Mouse (Mus musculus) heart, postnatal 0 days (tissue): ENCODE data around the gene Slc9a3r1. TPM values are rescaled to one million over a fixed set of nuclear protein-coding genes. Genes with fewer than 3 reads are reported as not detected.
A peak's percentile ranks its signal among the peaks of the same experiment; 100 is the strongest.

Source experiments
- ATAC-seq: fragments of 200-750 bp; cut with Nextera tagmentation; 2 replicates; pipeline ENCODE4 v1.8.0; 2017; ENCODE audit warnings: low read depth, moderate number of reproducible peaks, moderate library complexity; ENCODE audit not compliant: insufficient read depth
- DNase-seq: peaks from one replicate; pipeline ENCODE4 v3.0.0-alpha.2; 2016; ENCODE audit warnings: low spot score
- H3K27ac ChIP-seq: fragments of 300-500 bp; sonication (generic); 2 replicates; pipeline ENCODE4 v1.5.1; 2014; ENCODE audit warnings: low read depth, mild to moderate bottlenecking
- H3K27me3 ChIP-seq: fragments of 300-500 bp; sonication (generic); 2 replicates; pipeline ENCODE4 v1.6.1; 2014; ENCODE audit warnings: low read length, mixed read lengths; ENCODE audit not compliant: control insufficient read depth, insufficient read depth
- H3K36me3 ChIP-seq: fragments of 300-500 bp; sonication (generic); replicated peaks from 2 replicates; pipeline ENCODE4 v1.6.1; 2014; ENCODE audit warnings: low read length, mixed read lengths; ENCODE audit not compliant: control insufficient read depth, insufficient read depth
- H3K4me1 ChIP-seq: fragments of 300-500 bp; sonication (generic); 2 replicates; pipeline ENCODE4 v1.6.1; 2014; ENCODE audit warnings: antibody characterized with exemption; ENCODE audit not compliant: control insufficient read depth, insufficient read depth
- H3K4me2 ChIP-seq: fragments of 300-500 bp; sonication (generic); 2 replicates; pipeline ENCODE4 v1.6.1; 2014; ENCODE audit warnings: low read depth, mild to moderate bottlenecking, low read length, moderate library complexity
- H3K4me3 ChIP-seq: fragments of 300-500 bp; sonication (generic); 2 replicates; pipeline ENCODE4 v1.5.1; 2014; ENCODE audit warnings: low read depth, low read length
- H3K9ac ChIP-seq: fragments of 300-500 bp; sonication (generic); replicated peaks from 2 replicates; pipeline ENCODE4 v1.6.1; 2014; ENCODE audit warnings: low read depth, low read length, mixed read lengths
- H3K9me3 ChIP-seq: fragments of 300-500 bp; sonication (generic); replicated peaks from 2 replicates; pipeline ENCODE4 v1.6.1; 2016; ENCODE audit warnings: low read length; ENCODE audit not compliant: control insufficient read depth
- CTCF ChIP-seq: IDR thresholded peaks from 2 replicates; pipeline ENCODE4 v1.5.1; 2016; ENCODE audit warnings: antibody characterized with exemption, control low read depth, low read depth
- EP300 ChIP-seq: IDR thresholded peaks from 2 replicates; pipeline ENCODE4 v1.6.1; 2016; ENCODE audit warnings: antibody characterized with exemption, low read depth
- WGBS: fragments of 180-500 bp; shearing (Covaris S2); extraction: QIAGEN DNeasy Blood & Tissue Kit; methylation state at CpG from one replicate; pipeline ENCODE4 v1.1.7; 2014; 5-methylcytosine and 5-hydroxymethylcytosine counted together
- polyA plus RNA-seq: library from polyadenylated mRNA; unstranded; fragments of >200 nt; fragmentation: Nextera tagmentation; extraction: Ambion mirVana; gene quantifications from 2 replicates; pipeline ENCODE4 v1.2.1, GENCODE M21; 2015
- total RNA-seq: library from RNA; depleted of rRNA; stranded (reverse); fragments of >200 nt; gene quantifications from 2 replicates; pipeline ENCODE4 v1.2.3, GENCODE M21; 2014; ENCODE audit warnings: low replicate concordance

Gene Slc9a3r1
- total and polyA plus RNA-seq, 2 experiments from 2014 or later = 12.3 to 13.6 TPM

DNA sequence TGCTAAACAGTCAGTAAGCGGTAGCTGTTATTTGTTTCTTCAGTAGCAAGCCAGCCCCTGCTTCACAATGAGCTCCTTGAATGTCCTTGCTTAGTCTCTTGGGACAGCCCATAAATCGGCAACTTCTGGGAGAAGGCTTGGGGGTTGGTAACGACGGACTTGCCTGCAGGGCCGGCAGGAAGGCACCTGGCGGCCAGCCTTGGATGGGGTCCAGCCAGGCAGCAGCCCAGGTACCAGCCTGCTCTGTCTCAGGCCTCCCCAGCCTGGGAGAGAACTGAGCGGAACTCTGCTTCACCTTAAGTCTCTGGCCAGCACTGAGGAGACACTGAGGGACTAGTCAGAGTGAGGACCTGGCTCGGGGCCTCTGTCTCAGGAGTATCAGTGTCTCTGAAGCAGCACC lies 8.0 kb downstream of the Slc9a3r1 start:
- Histone ChIP-seq H3K9ac (no peak overlapping the region), H3K4me2 (no peak overlapping the region), H3K4me3 (no peak overlapping the region), H3K27me3 (0 out of 2 replicates have a peak, but pooled peaks cover 5% of the 10 kb centered on the region), H3K27ac (no peak overlapping the region), H3K4me1 (peaks cover 16% of the 10 kb centered on the region), H3K9me3 (no peaks in the 10 kb centered on the region), H3K36me3 (no peaks in the 10 kb centered on the region)
- no peak for ATAC-seq
- no peak for DNase-seq
- 55% methylated on average over 8 of the region's 8 CpGs for WGBS
- TF ChIP-seq CTCF = no peak
- TF ChIP-seq EP300 = no peak

GRCm38 (mm10) chr11:115172825-115173287 lies 9.7 kb downstream of the Slc9a3r1 start:
- WGBS = 32% methylated on average over 4 of the region's 4 CpGs
- ATAC-seq (peak; percentile 84), DNase-seq (peak; percentile 46)
- H3K27me3 ChIP-seq = 0 out of 2 replicates have a peak, but pooled peaks cover 5% of the 10 kb centered on the region
- no peak overlapping the region for H3K27ac ChIP-seq
- no peak overlapping the region for H3K9ac ChIP-seq
- H3K9me3 ChIP-seq = no peaks in the 10 kb centered on the region
- H3K4me2 ChIP-seq = no peak overlapping the region
- H3K36me3 ChIP-seq = no peaks in the 10 kb centered on the region
- no peak for TF ChIP-seq EP300
- TF ChIP-seq CTCF = no peak
- H3K4me3 ChIP-seq = no peak overlapping the region
- peaks cover 16% of the 10 kb centered on the region for H3K4me1 ChIP-seq

DNA sequence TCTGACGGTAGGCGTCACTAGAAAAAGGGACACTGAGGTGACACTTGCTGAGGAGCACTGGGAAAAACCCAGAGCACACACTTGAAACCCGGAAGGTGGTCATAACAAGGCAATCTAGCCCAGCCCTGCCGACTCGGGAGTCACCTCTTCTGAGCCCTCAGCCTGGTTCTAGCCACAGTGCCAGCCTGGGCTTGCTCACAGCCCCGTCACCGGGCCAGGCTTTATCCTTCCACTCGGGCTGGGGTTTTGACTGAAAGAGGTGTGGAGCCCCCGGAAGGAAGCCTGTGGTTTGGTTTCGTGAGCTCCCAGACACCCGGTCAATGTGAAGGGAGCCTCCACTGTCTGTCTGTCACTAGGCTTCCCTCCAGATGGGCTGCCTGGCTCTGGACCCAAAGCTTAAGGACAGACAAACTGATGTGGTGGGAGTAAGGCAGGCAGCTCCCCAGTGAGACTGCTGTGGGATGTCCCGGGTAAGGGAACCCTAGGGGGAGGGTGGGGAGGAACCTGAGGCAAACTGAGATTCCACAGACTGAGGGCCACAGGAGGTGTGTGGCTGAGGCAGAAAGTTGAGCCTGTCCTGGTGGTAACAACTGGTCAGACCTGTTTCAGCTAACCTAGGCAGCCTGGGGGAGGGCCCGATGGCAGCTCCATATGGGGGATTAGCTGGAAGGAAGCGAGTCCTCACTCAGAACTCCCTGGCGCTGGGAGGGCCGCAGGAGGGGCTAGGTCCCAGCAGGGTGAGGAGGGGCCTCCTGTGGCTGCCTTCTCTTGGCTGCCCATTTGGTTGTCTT lies 10.6 kb downstream of the Slc9a3r1 start:
- TF ChIP-seq CTCF (no peak), EP300 (no peak)
- Histone ChIP-seq H3K9me3 (no peaks in the 10 kb centered on the region), H3K9ac (no peak overlapping the region; the same call in 1 of the 2 replicates), H3K36me3 (no peaks in the 10 kb centered on the region), H3K4me2 (no peak overlapping the region), H3K27ac (no peak overlapping the region), H3K4me1 (peaks cover 16% of the 10 kb centered on the region), H3K27me3 (0 out of 2 replicates have a peak, but pooled peaks cover 5% of the 10 kb centered on the region), H3K4me3 (no peak overlapping the region)
- ATAC-seq (no peak), DNase-seq (no peak)
- 35% methylated on average over 16 of the region's 16 CpGs for WGBS

DNA sequence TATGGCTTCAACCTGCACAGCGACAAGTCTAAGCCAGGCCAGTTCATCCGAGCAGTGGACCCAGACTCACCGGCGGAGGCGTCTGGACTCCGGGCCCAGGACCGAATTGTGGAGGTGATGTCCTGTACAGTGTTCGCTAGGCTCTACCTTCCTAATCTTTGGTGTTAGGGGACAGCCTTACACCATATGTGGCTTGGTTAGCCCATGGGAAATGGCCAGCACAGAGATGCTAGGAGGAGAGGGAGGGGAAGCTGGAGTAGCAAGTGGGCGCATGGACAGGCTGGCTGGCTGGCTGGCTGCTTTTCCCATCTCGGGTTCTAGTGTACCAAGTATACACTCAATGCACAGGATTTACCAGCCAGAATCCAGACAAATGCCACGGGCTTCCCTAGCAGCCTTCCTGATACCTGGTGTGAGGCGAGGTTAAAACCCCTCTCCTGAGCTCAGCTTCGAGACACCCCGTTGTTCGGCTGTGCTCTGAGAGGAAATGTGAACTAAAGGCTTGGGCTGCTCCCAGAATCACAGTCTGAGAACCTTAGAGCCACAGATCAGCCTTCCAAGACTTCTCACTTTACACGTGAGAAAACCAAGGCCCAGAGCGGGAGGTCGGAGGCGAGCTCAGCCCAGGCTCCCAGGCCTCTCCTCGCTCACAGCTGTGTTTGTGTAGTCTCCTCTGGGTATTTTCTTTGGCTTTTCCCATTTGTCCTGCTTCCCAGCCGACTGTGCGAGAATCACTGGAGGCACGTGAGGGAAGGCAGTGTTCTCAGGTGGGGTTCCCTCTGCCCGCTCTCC lies 13.5 kb downstream of the Slc9a3r1 start:
- DNase-seq = no peak
- H3K27me3 ChIP-seq = 0 out of 2 replicates have a peak, but pooled peaks cover 5% of the 10 kb centered on the region
- TF ChIP-seq CTCF = no peak
- no peak for TF ChIP-seq EP300
- no peak overlapping the region for H3K4me3 ChIP-seq
- no peak overlapping the region for H3K9ac ChIP-seq
- WGBS = 71% methylated on average over 24 of the region's 24 CpGs
- H3K36me3 ChIP-seq = no peaks in the 10 kb centered on the region
- ATAC-seq = no peak
- H3K4me1 ChIP-seq = peaks cover 16% of the 10 kb centered on the region
- H3K27ac ChIP-seq = no peak overlapping the region
- H3K4me2 ChIP-seq = no peak overlapping the region
- no peaks in the 10 kb centered on the region for H3K9me3 ChIP-seq

DNA sequence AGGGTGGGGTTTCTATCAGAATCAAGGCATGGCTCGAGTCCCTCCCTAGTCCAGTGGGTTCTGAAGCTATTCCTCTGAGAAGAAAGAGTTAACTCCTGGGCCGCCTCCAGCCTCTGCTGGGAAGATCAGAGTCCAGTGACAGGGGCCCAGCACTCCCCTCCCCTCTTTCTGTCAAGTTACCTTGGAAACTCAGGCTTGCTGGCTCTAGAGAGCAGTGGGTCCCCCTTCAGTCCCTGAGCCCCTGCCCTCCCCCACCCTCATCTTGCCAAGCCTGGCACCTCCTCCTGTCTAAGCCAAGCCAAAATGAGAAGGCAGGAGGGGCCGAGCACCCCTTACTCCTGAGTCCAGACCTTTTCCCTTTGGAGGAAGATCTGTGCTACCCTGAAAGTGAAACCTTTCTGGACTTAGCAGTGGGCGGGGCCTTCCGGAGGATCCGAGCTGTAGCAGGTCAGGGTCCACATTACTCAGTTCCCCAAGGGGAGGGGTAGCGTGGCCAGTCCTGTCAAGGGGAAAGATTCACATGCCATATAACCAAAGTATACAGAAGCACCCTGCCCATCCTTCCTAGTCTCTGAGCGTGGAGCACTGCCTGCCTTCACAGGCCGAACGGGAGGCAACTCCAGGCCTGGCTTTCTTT lies 14.5 kb downstream of the Slc9a3r1 start:
- TF ChIP-seq CTCF (no peak), EP300 (no peak)
- Histone ChIP-seq H3K27me3 (0 out of 2 replicates have a peak, but pooled peaks cover 5% of the 10 kb centered on the region), H3K4me1 (peaks cover 11% of the 10 kb centered on the region), H3K4me2 (no peak overlapping the region), H3K9ac (no peak overlapping the region), H3K9me3 (no peaks in the 10 kb centered on the region), H3K4me3 (no peak overlapping the region), H3K27ac (no peak overlapping the region), H3K36me3 (no peaks in the 10 kb centered on the region)
- 56% methylated on average over 10 of the region's 10 CpGs for WGBS
- ATAC-seq = no peak
- no peak for DNase-seq
